Mouse (Mus musculus) olfactory bulb, adult 2 months (tissue): ENCODE measurements around the gene Rdh7.
"Not testable (repeated sequence)": the region's sequence is repeated elsewhere in the genome, so short reads cannot be mapped to it uniquely, and the experiment has no call there.

ENCODE experiments used
- CTCF ChIP-seq: fragments of 200-500 bp; IDR thresholded peaks from 2 replicates; pipeline ENCODE4 v1.5.1; 2012; ENCODE audit warnings: low read depth, mild to moderate bottlenecking, low read length, moderate library complexity; ENCODE audit not compliant: insufficient read depth
- POLR2A ChIP-seq: fragments of 200-500 bp; IDR thresholded peaks from 2 replicates; pipeline ENCODE4 v1.6.1; 2012; ENCODE audit warnings: mild to moderate bottlenecking, low read depth, low read length, moderate library complexity; ENCODE audit not compliant: insufficient read depth

DNA sequence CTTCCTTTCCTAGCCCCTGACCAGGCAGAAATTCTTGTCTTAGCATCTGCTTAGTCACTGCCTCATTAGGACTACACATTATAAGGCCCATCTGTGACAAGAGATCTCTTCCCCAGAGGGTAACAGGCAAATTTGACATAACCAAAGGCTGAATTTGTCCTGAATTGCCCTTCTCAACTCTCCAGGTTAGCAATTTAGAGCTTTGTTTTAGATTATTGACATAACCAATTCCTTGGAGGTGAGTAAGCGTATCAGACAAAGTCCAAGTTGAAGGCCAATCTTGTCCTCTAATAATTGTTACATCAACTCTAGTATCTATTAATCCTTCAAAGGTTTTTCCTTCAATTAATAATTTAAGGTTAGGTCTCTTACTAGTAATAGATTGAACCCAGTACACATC, 54.4 kb downstream of the Rdh7 start:
- TF ChIP-seq CTCF, POLR2A: not testable (repeated sequence)
